8 mouse cellular contexts compared by ENCODE assay signal in genomic region chr3:105894601-105895592, GRCm38 (mm10). TPM values are rescaled to one million over a fixed set of nuclear protein-coding genes. Genes with fewer than 3 reads are reported as not detected.
DNase-seq lines count a peak whose midpoint lies in the region; ATAC-seq lines count a peak whose summit lies in the region.

No protein-coding gene starts in this region.

- H3K27ac ChIP-seq in midbrain, embryonic 14.5 days (replicated peaks; ENCODE audit: low read depth, low read length), result no peak overlapping the region
- H3K27ac ChIP-seq in midbrain, embryonic 10.5 days (replicated peaks), result no peak overlapping the region
- peak overlapping the region; percentile 49 for H3K27ac ChIP-seq in kidney, embryonic 15.5 days
- peak overlapping the region; percentile 55 for H3K27ac ChIP-seq in liver, embryonic 12.5 days

- no peak overlapping the region for H3K9ac ChIP-seq in midbrain, embryonic 14.5 days (replicated peaks; ENCODE audit: low read length)
- no peak overlapping the region for H3K9ac ChIP-seq in kidney, embryonic 15.5 days
- peak overlapping the region; percentile 4; the same call in 1 of the 2 replicates for H3K9ac ChIP-seq in liver, embryonic 12.5 days

- peak; percentile 56 for DNase-seq in midbrain, embryonic 14.5 days
- DNase-seq in midbrain, embryonic 10.5 days (ENCODE audit: low spot score), result no peak
- peak; percentile 93 for DNase-seq in c-Kit-positive CD71-negative TER-119-negative erythroid progenitor cells, embryonic 14.5 days (ENCODE audit: low read depth)
- peak; percentile 74 to 91 for DNase-seq in gastrocnemius, postnatal 4 days (ENCODE audit: low spot score in 2 of 2)
- peak; percentile 90 for DNase-seq in ovary, postnatal 14 days (ENCODE audit: low spot score)
- peak; percentile 81 to 87 for DNase-seq in thymus, postnatal 36 days

- H3K9me3 ChIP-seq in midbrain, embryonic 14.5 days (ENCODE audit: control insufficient read depth, low read length), result no peaks in the 10 kb centered on the region
- no peaks in the 10 kb centered on the region for H3K9me3 ChIP-seq in midbrain, embryonic 10.5 days (replicated peaks)
- H3K9me3 ChIP-seq in kidney, embryonic 15.5 days (replicated peaks), result no peaks in the 10 kb centered on the region
- no peaks in the 10 kb centered on the region for H3K9me3 ChIP-seq in liver, embryonic 12.5 days (replicated peaks)

- H3K4me3 ChIP-seq in midbrain, embryonic 14.5 days (replicated peaks; ENCODE audit: low read depth, low read length), result no peak overlapping the region
- H3K4me3 ChIP-seq in midbrain, embryonic 10.5 days, result no peak overlapping the region
- no peak overlapping the region for H3K4me3 ChIP-seq in kidney, embryonic 15.5 days (replicated peaks)
- H3K4me3 ChIP-seq in liver, embryonic 12.5 days, result no peak overlapping the region

- H3K4me2 ChIP-seq in midbrain, embryonic 14.5 days (ENCODE audit: low read length), result no peak overlapping the region
- no peak overlapping the region for H3K4me2 ChIP-seq in kidney, embryonic 15.5 days
- H3K4me2 ChIP-seq in liver, embryonic 12.5 days, result peak overlapping the region; percentile 54

- H3K27me3 ChIP-seq in midbrain, embryonic 14.5 days (ENCODE audit: control insufficient read depth, insufficient read depth, low read length), result no peaks in the 10 kb centered on the region
- H3K27me3 ChIP-seq in midbrain, embryonic 10.5 days (ENCODE audit: low read depth, poor library complexity, severe bottlenecking), result peaks cover 5% of the 10 kb centered on the region; the same call in 1 of the 2 replicates
- no peaks in the 10 kb centered on the region for H3K27me3 ChIP-seq in kidney, embryonic 15.5 days
- H3K27me3 ChIP-seq in liver, embryonic 12.5 days (replicated peaks), result 0 out of 2 replicates have a peak, but pooled peaks cover 4% of the 10 kb centered on the region

- 86% methylated on average over 23 of the region's 23 CpGs for WGBS in midbrain, embryonic 14.5 days
- 90% methylated on average over 23 of the region's 23 CpGs for WGBS in midbrain, embryonic 10.5 days
- WGBS in kidney, embryonic 15.5 days, result 70% methylated on average over 23 of the region's 23 CpGs
- WGBS in liver, embryonic 12.5 days (ENCODE audit: insufficient replicate concordance), result 22% methylated on average over 23 of the region's 23 CpGs

- no peak for ATAC-seq in midbrain, embryonic 14.5 days (ENCODE audit: low FRiP score, low TSS enrichment)
- ATAC-seq in kidney, embryonic 15.5 days (replicated peaks; ENCODE audit: low FRiP score), result no peak; the same call in 1 of the 2 replicates
- ATAC-seq in liver, embryonic 12.5 days, result peak; percentile 17; the same call in 1 of the 2 replicates

- H3K36me3 ChIP-seq in midbrain, embryonic 14.5 days (ENCODE audit: control insufficient read depth, insufficient read depth, low read length), result no peaks in the 10 kb centered on the region
- H3K36me3 ChIP-seq in midbrain, embryonic 10.5 days, result no peaks in the 10 kb centered on the region
- no peaks in the 10 kb centered on the region for H3K36me3 ChIP-seq in kidney, embryonic 15.5 days
- H3K36me3 ChIP-seq in liver, embryonic 12.5 days, result no peaks in the 10 kb centered on the region

- no peaks in the 10 kb centered on the region for H3K4me1 ChIP-seq in midbrain, embryonic 14.5 days (ENCODE audit: control insufficient read depth, insufficient read depth, low read length)
- H3K4me1 ChIP-seq in midbrain, embryonic 10.5 days, result no peaks in the 10 kb centered on the region
- peaks cover 48% of the 10 kb centered on the region for H3K4me1 ChIP-seq in kidney, embryonic 15.5 days
- peaks cover 53% of the 10 kb centered on the region for H3K4me1 ChIP-seq in liver, embryonic 12.5 days

RNA-seq across cellular contexts. Expression of gene Tmigd3, which starts 24.2 kb away (rescaled TPM):
- not detected in 2 replicates for polyA plus RNA-seq in midbrain, embryonic 14.5 days (2014; fragmentation: Nextera tagmentation; extraction: Ambion mirVana)
- not detected in 2 replicates for polyA plus RNA-seq in midbrain, embryonic 10.5 days (2016; fragmentation: Nextera tagmentation; extraction: Ambion mirVana)
- total RNA-seq in gastrocnemius, postnatal 4 days (2021), result not detected
- 0.18 TPM in 1 of 2 replicates, not detected in the other for polyA plus RNA-seq in kidney, embryonic 15.5 days (2015; fragmentation: Nextera tagmentation; extraction: Ambion mirVana)
- polyA plus RNA-seq in liver, embryonic 12.5 days (2016; fragmentation: Nextera tagmentation; extraction: Ambion mirVana), result 0.30 TPM in 1 of 2 replicates, not detected in the other

RNA-seq across cellular contexts. Expression of gene Adora3, which starts 24.2 kb away (rescaled TPM):
- polyA plus RNA-seq in midbrain, embryonic 14.5 days (2014; fragmentation: Nextera tagmentation; extraction: Ambion mirVana), result not detected in 2 replicates
- 0.11 TPM in 1 of 2 replicates, not detected in the other for polyA plus RNA-seq in midbrain, embryonic 10.5 days (2016; fragmentation: Nextera tagmentation; extraction: Ambion mirVana)
- total RNA-seq in gastrocnemius, postnatal 4 days (2021), result 1 to 10 TPM in 1 of 2 experiments, under 1 TPM in 1; 0.64 to 1.1 TPM
- polyA plus RNA-seq in kidney, embryonic 15.5 days (2015; fragmentation: Nextera tagmentation; extraction: Ambion mirVana), result not detected in 2 replicates
- 0.17 and 0.39 TPM in 2 replicates for polyA plus RNA-seq in liver, embryonic 12.5 days (2016; fragmentation: Nextera tagmentation; extraction: Ambion mirVana)

RNA-seq across cellular contexts. Expression of gene I830077J02Rik, which starts 37.6 kb away (rescaled TPM):
- 0.11 and 0.45 TPM in 2 replicates for polyA plus RNA-seq in midbrain, embryonic 14.5 days (2014; fragmentation: Nextera tagmentation; extraction: Ambion mirVana)
- 0.66 and 0.90 TPM in 2 replicates for polyA plus RNA-seq in midbrain, embryonic 10.5 days (2016; fragmentation: Nextera tagmentation; extraction: Ambion mirVana)
- under 1 TPM; 0.65 to 0.71 TPM for total RNA-seq in gastrocnemius, postnatal 4 days (2021)
- polyA plus RNA-seq in kidney, embryonic 15.5 days (2015; fragmentation: Nextera tagmentation; extraction: Ambion mirVana), result 0.24 and 0.53 TPM in 2 replicates
- 4.0 and 4.4 TPM in 2 replicates for polyA plus RNA-seq in liver, embryonic 12.5 days (2016; fragmentation: Nextera tagmentation; extraction: Ambion mirVana)

Comparison
In these comparisons a context has a peak if more than half of its experiments do, and no peak if none do; other contexts are left out.
1. H3K27ac ChIP-seq: peak in kidney, embryonic 15.5 days (single experiment) and liver, embryonic 12.5 days (single experiment); none in midbrain, embryonic 14.5 days (single experiment) and midbrain, embryonic 10.5 days (single experiment).